ENCODE assay signal across 12 mouse cellular contexts in the genomic region with DNA sequence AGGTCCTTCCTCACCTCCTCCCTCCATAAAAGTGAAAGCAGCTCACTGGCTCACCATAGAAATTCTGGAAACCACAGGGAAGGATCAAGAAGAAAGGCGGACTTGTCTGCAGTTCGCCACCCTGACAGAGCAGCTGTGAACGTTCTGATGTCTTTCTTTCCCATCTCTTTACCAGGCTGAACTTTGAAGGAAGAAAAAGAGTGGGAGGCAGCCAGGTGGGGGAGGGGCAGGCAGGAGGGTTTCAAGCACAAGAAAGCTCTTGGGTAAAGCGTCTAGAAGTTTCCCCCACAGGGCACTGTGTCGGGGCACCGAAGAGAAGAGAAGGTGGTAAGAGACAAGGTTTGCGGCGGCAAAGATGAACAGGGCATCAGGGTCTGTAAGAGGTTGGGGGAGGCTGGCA. TPM values are rescaled to one million over a fixed set of nuclear protein-coding genes. Genes with fewer than 3 reads are reported as not detected.
DNase-seq lines count a peak whose midpoint lies in the region.
"Had no signal": no experiment of that assay in that cellular context is flagged by ENCODE, and none has a peak within 500 bp of the region (broad histone marks: within the 10 kb centered on the region; RNA-seq: fewer than 3 reads in every experiment).

No protein-coding gene starts in this region.

- DNase-seq in embryo, embryonic 10.5 days (ENCODE audit: low spot score), result peak; percentile 41
- DNase-seq in embryo, embryonic 10 days (ENCODE audit: low spot score), result no peak
- DNase-seq in kidney, postnatal 4 days, result peak; percentile 59 to 65
- DNase-seq in kidney, adult 8-10 months, result no peak
- peak; percentile 56 for DNase-seq in thymus, postnatal 4 days
- DNase-seq in thymus, postnatal 10 days (ENCODE audit: low spot score in 2 of 2), result no peak
- no peak for DNase-seq in layer of hippocampus, adult 18-20 months (ENCODE audit: low spot score in 2 of 2)
- DNase-seq in layer of hippocampus, adult 11-12 months (ENCODE audit: low spot score), result no peak
- DNase-seq: adrenal gland, postnatal 14 days; cerebellum, postnatal 25 days; liver; right cerebral cortex, adult 18-20 months had no signal

RNA-seq across cellular contexts. Expression of a gene that starts 7.0 kb away (rescaled TPM):
- total RNA-seq in layer of hippocampus, adult 18-20 months (2021), result 1 to 10 TPM; 2.2 to 2.3 TPM

RNA-seq across cellular contexts. Expression of a gene that starts 38.5 kb away (rescaled TPM):
- 100 to 1,000 TPM; 238 to 241 TPM for total RNA-seq in layer of hippocampus, adult 18-20 months (2021)

Comparison
In these comparisons a context has a peak if more than half of its experiments do, and no peak if none do; other contexts are left out.
1. DNase-seq: peak in embryo, embryonic 10.5 days (single experiment), kidney, postnatal 4 days (2 of 2) and thymus, postnatal 4 days (single experiment); none in embryo, embryonic 10 days (single experiment), kidney, adult 8-10 months (0 of 2), thymus, postnatal 10 days (0 of 2), layer of hippocampus, adult 18-20 months (0 of 2) and layer of hippocampus, adult 11-12 months (single experiment).